Mouse (Mus musculus): Measurements from ENCODE around the gene Olfr1317.

Gene Olfr1317

DNA sequence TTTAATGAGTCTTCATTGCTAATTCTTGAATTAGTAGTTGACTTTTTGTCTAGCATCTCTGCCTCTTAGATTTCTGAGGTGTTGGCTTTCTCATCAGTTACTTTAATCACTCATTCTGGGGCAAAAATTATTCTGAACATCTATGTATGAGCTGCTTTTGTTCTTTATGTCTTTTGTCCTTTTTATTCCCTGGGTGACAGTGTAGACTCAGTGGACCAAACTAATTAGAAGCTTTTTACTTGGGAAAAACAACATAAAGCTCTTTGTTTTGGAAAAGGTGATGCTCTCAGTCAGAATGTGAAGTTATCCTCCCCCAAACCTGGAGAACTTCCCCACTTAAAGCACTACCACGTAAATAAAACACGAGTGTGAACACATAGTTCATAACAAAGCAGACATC, at the start of gene Olfr1317:
Gene Olfr1317 (plus strand): TSS at position 301 of the 400 bp plus-strand sequence.
- no peak for DNase-seq

DNA sequence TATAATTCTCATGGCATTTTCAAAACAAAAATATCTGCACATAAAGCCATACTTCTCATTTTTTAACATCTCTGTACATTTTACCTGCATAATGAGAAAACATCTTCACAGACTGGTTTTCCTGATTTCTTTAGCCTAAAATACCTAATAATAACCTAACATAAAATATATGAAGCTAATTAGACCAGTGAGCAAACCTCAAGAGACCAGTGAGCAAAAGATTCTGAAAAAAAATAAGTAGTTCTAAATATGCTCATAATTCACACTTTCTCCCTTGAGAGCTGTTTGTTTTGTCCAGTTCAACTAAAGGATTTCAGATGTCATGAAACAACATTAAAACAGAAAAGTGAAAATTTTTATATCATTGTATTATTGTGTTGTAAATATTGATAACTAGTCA, 43.4 kb upstream of the Olfr1317 start, which contains the start of gene Olfr1314:
Gene Olfr1314 (minus strand): TSS at position 101 of the 400 bp plus-strand sequence.
- no peak for DNase-seq

DNA sequence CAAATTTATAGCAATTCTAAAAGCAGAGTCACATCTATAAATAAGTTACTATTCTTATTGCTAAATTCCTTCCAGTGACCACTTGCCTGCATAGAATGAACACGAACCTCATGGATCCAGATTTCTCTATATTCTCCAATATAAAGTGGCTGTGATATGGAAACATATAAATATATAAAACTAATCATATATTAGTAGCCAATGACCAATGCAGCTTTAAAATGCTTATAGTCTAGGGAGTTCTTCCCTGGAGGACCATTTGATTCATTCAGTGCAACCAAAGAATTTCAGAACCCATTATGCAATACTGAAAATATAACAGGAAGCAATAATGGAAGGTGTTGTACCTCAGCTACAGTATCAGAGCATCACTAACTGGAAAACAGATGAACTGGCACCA, 24.8 kb upstream of the Olfr1317 start, which contains the start of gene Olfr1315-ps1:
Gene Olfr1315-ps1 (minus strand): TSS at position 101 of the 400 bp plus-strand sequence.
- DNase-seq, result no peak

- DNase-seq, result no peak
These were observed 5.3 kb upstream of the Olfr1317 start, which contains the start of gene Olfr1316 for GRCm38 (mm10) chr2:112134877-112135276. Gene Olfr1316, minus strand, starts transcription at chr2:112134977.

- no peak for DNase-seq
These were observed 13.8 kb downstream of the Olfr1317 start, which contains the start of gene Olfr1318 for GRCm38 (mm10) chr2:112153898-112154297. Gene Olfr1318, plus strand, starts transcription at chr2:112154198.
